ENCODE assay signal across 9 mouse cellular contexts in the genomic region with DNA sequence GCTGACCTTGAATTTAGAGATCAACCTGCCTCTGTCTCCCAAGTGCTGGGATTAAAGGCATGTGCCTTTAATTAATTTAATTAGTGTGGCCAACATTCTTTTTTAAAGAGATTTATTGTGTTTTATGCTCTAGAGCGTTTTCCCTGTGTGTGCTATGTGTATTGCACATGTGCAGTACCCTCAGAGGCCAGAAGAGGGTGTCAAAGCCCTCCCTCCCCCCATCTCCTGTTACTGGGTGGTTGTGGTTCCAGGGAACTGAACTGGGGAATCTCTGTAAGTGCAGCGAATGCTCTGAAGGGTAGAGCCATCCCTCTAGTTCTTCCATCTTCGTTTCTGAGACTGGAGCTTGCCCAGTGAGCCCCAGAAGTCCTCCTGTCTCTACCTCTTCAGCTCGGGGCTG. TPM values are rescaled to one million over a fixed set of nuclear protein-coding genes. Genes with fewer than 3 reads are reported as not detected.
DNase-seq lines count a peak whose midpoint lies in the region; ATAC-seq lines count a peak whose summit lies in the region.
"Had no signal": no experiment of that assay in that cellular context is flagged by ENCODE, and none has a peak within 500 bp of the region (broad histone marks: within the 10 kb centered on the region; RNA-seq: fewer than 3 reads in every experiment).

No protein-coding gene starts in this region.

- peak; percentile 13 for DNase-seq in gastrocnemius, postnatal 10 days
- DNase-seq in gastrocnemius, postnatal 4 days (ENCODE audit: low spot score in 2 of 2), result no peak
- DNase-seq in right cerebral cortex, postnatal 4 days, result peak; percentile 58
- no peak for DNase-seq in right cerebral cortex, postnatal 25 days
- DNase-seq in embryo, embryonic 10 days (ENCODE audit: low spot score), result peak; percentile 32
- DNase-seq in heart, embryonic 10.5 days (ENCODE audit: low spot score), result no peak

- H3K4me1 ChIP-seq in heart, embryonic 10.5 days, result no peaks in the 10 kb centered on the region
- H3K4me1 ChIP-seq: limb, embryonic 12.5 days had no signal

- H3K9me3 ChIP-seq in heart, embryonic 10.5 days, result no peaks in the 10 kb centered on the region
- H3K9me3 ChIP-seq: limb, embryonic 12.5 days had no signal

- ATAC-seq in megakaryocyte progenitor cell, adult 5-6 weeks (replicated peaks; ENCODE audit: poor library complexity), result 0 out of 2 replicates have a peak, but pooled peaks have one; percentile 48
- ATAC-seq in monocyte, adult 5-6 weeks (replicated peaks; ENCODE audit: insufficient number of reproducible peaks, low FRiP score, low TSS enrichment, poor library complexity, severe bottlenecking), result no peak

- WGBS in heart, embryonic 10.5 days, result 39% methylated on average over 4 of the region's 4 CpGs

- H3K27me3 ChIP-seq in heart, embryonic 10.5 days (ENCODE audit: insufficient read depth, poor library complexity, severe bottlenecking), result peaks cover 8% of the 10 kb centered on the region; the same call in 1 of the 2 replicates
- H3K27me3 ChIP-seq: limb, embryonic 12.5 days had no signal

- H3K36me3 ChIP-seq in heart, embryonic 10.5 days, result no peaks in the 10 kb centered on the region
- H3K36me3 ChIP-seq: limb, embryonic 12.5 days had no signal

- no peak overlapping the region for H3K27ac ChIP-seq in heart, embryonic 10.5 days
- H3K27ac ChIP-seq: limb, embryonic 12.5 days had no signal

- no peak overlapping the region for H3K4me3 ChIP-seq in heart, embryonic 10.5 days
- H3K4me3 ChIP-seq: limb, embryonic 12.5 days had no signal

RNA-seq across cellular contexts. Expression of a gene that starts 2.1 kb away (rescaled TPM):
- total RNA-seq in gastrocnemius, postnatal 10 days (2021), result 1 to 10 TPM; 4.0 to 6.5 TPM
- total RNA-seq in gastrocnemius, postnatal 4 days (2021), result 1 to 10 TPM; 1.7 to 2.6 TPM
- total RNA-seq in megakaryocyte progenitor cell, adult 5-6 weeks (2015), result not detected in 2 replicates
- 0.17 TPM in 1 of 2 replicates, not detected in the other for total RNA-seq in megakaryocyte progenitor cell, adult 5-6 weeks (2017)
- not detected in 3 replicates for total RNA-seq in monocyte, adult 5-6 weeks (2017)
- polyA plus RNA-seq in heart, embryonic 10.5 days (2016; fragmentation: Nextera tagmentation; extraction: Ambion mirVana), result 1.2 and 1.8 TPM in 2 replicates

Comparison
In these comparisons a context has a peak if more than half of its experiments do, and no peak if none do; other contexts are left out.
1. DNase-seq: peak in gastrocnemius, postnatal 10 days (single experiment), right cerebral cortex, postnatal 4 days (single experiment) and embryo, embryonic 10 days (single experiment); none in gastrocnemius, postnatal 4 days (0 of 2), right cerebral cortex, postnatal 25 days (single experiment) and heart, embryonic 10.5 days (single experiment).